Mouse (Mus musculus) cerebellum, adult (tissue): ENCODE data around the gene Egfl7.

ENCODE experiments used
- ATAC-seq: cut with Nextera tagmentation; 2 replicates; pipeline ENCODE4 v1.9.2; 2017; ENCODE audit warnings: mild to moderate bottlenecking, moderate library complexity, mixed read lengths; ENCODE audit not compliant: insufficient number of reproducible peaks, low FRiP score, low TSS enrichment

Gene Egfl7

GRCm38 (mm10) chr2:26579714-26580113 lies at the start of gene Egfl7:
Gene Egfl7, plus strand, starts transcription at chr2:26580014.
- ATAC-seq, result no peak

GRCm38 (mm10) chr2:26531829-26532228 lies 48.0 kb upstream of the Egfl7 start:
- no peak for ATAC-seq

- no peak for ATAC-seq
These were observed 46.6 kb upstream of the Egfl7 start for GRCm38 (mm10) chr2:26533249-26533648.

GRCm38 (mm10) chr2:26534161-26534560 lies 45.7 kb upstream of the Egfl7 start:
- no peak for ATAC-seq

DNA sequence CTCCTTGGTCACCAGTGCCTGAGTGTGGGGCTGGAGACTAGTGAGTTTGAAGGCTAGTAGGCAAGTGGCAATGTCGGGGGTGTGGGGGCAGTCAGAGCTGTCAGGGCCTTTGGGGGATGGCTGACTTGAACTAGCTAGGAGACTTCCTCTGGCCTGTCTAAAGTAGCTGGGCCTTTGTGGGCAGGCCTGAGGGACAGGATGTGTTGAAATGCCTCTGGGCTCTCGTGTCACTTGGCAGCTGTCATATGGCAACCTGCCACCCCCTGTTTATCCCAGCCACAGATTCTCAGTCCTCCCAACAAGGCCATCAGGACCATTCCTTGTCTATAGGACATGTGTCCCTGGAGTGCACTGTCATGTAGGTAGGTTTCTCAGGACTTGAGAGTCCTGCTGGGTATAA lies 45.2 kb upstream of the Egfl7 start:
- ATAC-seq, result no peak

GRCm38 (mm10) chr2:26535517-26536045 lies 44.2 kb upstream of the Egfl7 start:
- no peak for ATAC-seq

DNA sequence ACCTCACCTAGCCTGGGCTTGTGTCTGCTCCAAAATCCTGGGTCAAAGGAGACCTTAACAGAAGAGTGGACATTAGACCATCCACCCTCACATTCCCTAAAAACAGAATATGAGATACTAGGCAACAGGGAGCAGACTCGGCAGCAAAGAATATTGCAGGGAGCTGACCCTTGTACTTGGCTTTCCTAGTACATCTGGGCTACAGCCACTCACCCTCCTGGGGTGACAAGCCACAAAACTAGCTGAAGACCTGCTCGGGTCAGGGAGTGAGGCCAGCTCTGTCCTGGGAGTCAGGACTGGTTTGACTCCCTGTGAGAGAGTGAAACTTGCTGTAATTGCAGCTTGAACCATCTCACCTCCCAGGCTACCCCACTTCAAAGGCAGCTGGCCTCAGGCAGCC lies 40.3 kb upstream of the Egfl7 start:
- no peak for ATAC-seq

GRCm38 (mm10) chr2:26540721-26541120 lies 39.1 kb upstream of the Egfl7 start:
- no peak for ATAC-seq

DNA sequence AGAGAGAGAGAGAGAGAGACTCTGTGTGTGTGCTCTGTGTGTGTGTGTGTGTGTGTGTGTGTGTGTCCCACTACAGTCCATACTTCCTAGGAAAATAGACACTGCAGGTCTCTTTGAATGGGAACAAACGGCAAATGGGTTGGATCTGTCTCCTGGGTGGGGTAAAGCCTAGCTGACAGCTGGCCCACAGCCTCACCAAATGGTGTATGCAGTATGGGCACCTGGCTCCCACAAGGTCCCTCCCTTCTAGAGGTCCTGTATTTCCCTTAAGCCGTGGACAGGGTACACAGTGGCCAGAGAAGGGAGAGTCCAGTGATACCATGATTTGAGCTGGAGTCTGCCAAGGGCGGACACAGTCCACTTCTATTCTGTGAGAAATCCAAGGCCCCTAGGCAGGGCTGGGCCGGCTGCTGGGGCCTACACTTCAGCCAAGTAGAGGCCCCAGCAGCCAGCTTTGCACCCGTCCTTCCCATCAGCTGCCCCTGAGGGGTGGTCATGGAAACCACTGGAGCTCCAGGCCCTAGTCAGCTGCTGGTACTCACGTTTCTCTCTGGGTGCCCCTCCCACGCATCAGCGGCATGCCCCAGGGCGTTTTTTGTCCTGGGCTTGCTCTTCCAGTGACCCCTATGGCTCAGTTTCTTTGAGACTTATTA lies 38.4 kb upstream of the Egfl7 start:
- no peak for ATAC-seq

- ATAC-seq, result no peak
These were observed 36.7 kb upstream of the Egfl7 start for GRCm38 (mm10) chr2:26543155-26543554.

DNA sequence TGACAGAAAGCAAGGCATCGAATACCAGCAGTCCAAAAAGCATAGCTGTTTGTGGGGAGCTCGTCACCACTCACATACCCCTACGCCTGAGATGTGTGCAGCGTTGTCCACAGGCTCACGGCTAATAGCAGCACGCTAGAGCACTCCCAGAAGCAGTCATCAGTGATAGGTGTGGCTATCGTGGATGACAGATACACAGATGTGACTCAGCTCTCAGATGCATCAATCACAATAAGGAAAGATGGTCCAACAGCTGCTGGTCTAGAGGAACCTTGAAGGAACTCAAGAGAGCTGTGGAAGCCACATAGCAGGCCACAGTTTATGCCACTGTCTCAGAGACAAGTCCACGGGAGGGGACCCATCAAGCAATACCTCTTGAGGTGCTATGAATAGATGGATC lies 36.0 kb upstream of the Egfl7 start:
- no peak for ATAC-seq

DNA sequence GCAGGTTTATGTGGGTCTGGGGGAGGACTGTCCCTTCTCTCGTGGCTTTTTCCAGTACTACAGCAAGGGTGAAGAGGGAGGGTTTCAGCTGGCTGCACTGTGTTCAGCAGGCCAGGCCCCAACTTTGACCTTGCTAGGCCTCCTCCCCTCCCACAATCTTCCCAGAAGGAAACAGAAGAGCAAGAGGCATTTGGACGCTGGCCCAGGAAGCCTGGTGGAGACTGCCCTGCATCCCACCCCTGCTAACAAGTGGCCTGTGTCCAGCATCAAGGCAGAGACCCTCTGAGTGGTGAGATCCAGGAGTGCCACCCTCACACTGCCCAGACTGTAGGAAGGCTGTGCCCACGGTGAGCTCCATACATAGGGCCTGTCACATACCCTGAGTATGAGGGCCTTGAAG lies 35.5 kb upstream of the Egfl7 start:
- no peak for ATAC-seq

DNA sequence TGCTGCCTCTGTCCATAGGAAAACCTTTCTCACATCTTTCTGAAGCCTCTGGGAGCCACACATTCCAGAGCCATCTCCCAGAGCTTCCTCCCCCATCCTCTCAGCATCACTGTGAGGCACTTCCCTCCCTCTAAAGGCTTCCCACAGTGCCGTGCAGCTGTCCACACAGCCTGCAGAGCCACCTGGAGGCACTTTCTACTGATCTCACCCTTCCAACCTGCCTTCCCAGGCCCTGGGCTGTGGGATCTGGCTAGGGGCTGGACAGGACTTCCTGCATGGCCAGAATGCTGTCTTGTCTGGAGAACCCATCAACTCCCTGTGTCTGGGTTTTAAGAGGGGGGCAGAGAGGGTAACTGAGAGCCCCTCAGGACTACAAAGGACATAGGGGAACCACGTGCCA lies 32.3 kb upstream of the Egfl7 start:
- no peak for ATAC-seq

DNA sequence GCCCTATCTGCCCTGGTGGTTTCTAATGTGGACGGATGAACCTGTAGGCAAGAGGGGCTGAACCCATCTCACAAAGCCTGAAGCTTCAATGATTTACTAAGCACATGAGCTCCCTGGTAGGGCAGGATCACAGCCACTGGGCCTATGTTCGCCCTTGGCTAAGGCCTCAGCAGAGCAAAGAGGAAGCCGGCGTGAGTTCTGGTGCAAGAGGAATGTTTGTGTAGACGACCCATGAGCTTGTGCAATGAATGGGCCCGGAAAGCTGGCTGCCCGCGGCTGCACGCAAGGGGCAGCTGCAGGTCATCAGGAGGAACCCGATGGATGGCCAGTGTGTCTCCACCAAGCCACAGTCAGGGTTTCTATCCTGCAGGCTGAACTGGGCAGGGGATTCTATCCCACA lies 30.0 kb upstream of the Egfl7 start:
- ATAC-seq, result no peak

DNA sequence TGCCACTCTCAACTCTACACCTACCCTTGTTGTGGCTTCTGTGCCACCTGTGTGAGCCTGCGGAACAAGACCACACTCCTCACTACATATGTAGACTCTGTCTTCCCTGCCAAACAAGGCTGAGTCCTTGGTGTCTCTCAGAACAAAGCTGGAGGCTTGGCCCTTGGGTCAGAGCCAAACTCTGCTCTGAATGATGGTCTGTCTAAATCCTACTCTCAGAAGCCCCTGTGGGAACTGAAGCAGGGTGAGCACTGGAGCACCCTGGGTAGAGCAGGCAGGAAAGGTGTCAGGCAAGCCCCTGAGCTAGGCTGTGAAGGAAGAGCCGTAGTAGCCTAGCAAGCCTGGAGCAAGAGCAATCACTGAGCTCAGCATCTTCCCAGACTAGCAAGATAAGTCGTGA lies 29.6 kb upstream of the Egfl7 start:
- ATAC-seq, result no peak

GRCm38 (mm10) chr2:26550777-26551176 lies 29.0 kb upstream of the Egfl7 start:
- ATAC-seq, result no peak

DNA sequence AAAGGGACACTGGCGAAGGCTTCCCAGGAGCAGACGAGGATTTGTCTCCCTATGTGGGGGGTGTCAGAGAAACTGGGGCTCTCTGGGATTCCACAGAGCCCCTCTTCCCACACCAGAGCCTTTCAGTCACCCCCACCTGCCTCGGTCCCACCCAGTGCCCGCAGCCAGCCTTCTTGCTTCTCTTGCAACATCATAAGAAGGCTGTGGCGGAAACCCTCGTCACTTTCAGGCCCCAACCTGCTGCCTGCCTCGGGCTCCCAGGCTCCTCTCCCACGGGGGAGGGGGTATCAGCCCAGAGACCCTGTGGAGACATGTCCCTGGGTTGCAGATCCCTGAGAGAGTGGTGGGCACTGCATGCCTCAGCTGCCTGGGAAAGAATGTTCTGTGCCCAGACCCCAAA lies 28.4 kb upstream of the Egfl7 start:
- no peak for ATAC-seq

DNA sequence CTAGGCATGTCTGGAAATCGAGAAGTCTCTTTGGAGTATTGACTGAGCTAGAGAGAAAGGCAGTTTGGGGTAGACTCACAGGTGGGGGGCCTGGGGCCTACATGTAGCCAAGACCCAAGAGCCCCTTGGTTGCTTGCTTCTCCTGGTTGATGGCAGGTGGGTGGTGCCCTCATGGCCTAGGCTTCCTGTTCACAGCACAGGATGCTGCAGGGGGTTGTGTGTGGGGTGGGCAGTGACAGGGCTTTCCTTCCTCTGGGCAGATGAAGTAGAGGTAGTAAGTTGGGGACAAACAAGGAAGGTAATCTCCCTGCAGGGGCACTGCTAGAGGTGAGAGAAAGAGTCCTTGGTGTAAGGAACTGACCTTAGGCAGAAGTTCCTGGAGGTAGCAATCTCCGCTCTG lies 27.7 kb upstream of the Egfl7 start:
- ATAC-seq, result no peak

- ATAC-seq, result no peak
These were observed 25.9 kb upstream of the Egfl7 start for GRCm38 (mm10) chr2:26553904-26554303.

DNA sequence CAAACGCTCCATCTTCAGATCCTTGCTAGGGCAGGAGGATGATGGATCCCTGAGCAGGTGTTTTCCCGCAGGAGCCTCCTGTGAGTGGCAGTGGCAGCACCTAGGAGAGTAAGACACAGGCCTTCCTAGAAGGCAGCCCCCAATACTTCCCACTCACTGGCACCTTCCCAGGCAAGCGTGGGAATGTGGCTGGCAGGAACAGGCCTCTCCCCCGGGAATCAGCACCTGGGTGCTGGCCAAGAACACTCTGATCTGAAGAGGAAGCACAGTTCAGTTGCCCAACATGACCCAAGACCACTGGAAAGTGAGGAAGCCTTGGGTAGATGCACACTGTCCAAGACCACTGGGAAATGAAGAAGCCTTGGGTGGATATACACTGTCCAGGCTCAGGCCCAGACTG lies 24.7 kb upstream of the Egfl7 start:
- ATAC-seq, result no peak

DNA sequence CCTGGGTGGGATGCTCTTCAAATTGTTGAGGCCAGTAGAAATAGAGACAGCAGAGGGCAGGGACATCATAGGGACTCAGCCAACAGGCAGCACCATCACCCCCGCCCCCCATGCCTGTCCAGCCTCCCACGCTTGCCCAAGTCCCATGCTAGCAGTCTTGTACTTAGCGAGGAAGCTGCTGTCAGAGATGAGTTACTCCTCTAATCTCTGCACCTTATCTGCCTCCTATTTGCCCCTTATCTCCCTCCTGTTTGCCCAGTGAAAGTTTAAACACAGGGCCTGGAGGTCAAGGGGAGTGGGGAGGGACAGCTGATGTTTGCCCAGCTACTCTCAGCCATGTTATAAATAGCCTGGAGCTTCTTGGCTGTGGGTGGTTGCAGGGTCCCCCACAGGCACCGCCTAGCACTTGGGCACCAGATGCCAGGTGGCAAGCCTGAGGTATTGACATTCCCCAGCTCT lies 23.2 kb upstream of the Egfl7 start:
- no peak for ATAC-seq

DNA sequence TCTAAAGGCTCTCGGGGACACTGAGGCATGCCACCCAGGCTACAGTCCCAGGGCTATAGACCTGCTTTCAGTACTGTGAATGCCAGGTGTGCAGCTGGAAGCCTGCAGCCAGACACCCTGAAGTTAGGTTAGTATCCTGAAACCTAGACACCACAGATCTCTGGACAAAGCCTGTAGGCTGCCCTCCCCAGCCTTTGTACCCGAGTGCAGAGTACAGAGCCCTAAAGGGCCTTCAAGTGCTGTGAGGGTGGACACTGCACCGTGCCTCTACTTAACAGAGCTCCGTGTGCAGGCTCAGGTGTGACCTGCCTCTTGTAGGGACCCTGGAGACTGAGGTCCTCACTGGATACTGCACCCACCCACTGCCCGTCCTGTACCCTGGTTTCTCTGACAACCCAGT lies 19.3 kb upstream of the Egfl7 start:
- no peak for ATAC-seq
